Mouse (Mus musculus) brain, embryonic 14.5 days (tissue): ENCODE measurements around the gene Rpl6.

Experiments used
- CTCF ChIP-seq: fragments of 200-500 bp; IDR thresholded peaks from 2 replicates; pipeline ENCODE4 v1.5.1; 2012; ENCODE audit warnings: inconsistent platforms, mild to moderate bottlenecking, moderate library complexity, borderline replicate concordance; ENCODE audit not compliant: insufficient read depth, insufficient read length; ENCODE audit errors: extremely low read depth
- POLR2A ChIP-seq: fragments of 200-500 bp; IDR thresholded peaks from 2 replicates; pipeline ENCODE4 v1.6.1; 2012; ENCODE audit warnings: mild to moderate bottlenecking, inconsistent platforms, borderline replicate concordance; ENCODE audit not compliant: poor library complexity, insufficient read depth, insufficient read length, severe bottlenecking; ENCODE audit errors: extremely low read depth

DNA sequence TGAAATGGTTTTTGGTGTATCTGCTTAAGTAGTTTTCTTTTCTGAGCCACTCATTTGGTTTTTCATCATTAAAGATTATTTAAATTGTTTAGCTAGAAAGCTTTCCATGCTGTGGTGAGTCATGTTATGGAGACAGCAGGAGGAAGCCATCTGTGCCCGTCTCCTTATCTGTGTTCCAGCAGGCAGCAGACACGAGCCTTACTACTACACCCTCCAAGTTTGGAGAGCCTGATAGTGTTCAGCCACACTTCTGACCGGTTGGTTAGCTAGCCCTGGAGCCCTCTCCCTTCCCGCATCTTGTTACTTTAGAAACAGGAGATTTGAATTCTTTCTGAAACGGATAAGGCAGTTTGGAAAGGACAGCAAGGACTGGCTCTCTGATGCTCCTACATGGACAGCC is 31.9 kb downstream of the Rpl6 start:
- TF ChIP-seq POLR2A: no peak
- TF ChIP-seq CTCF: no peak
